Mouse (Mus musculus) liver, postnatal 0 days (tissue): ENCODE measurements around the gene Taco1. TPM values are rescaled to one million over a fixed set of nuclear protein-coding genes. Genes with fewer than 3 reads are reported as not detected.

Experiments used
- ATAC-seq: fragments of 200-750 bp; cut with Nextera tagmentation; 2 replicates; pipeline ENCODE4 v1.8.0; 2017; ENCODE audit warnings: mild to moderate bottlenecking, moderate library complexity
- DNase-seq: peaks from one replicate; pipeline ENCODE4 v3.0.0-alpha.2; 2016
- H3K27ac ChIP-seq: fragments of 300-500 bp; sonication (generic); 2 replicates; pipeline ENCODE4 v1.5.1; 2014; ENCODE audit warnings: antibody characterized with exemption, moderate library complexity, mild to moderate bottlenecking, low read depth
- H3K27me3 ChIP-seq: fragments of 300-500 bp; sonication (generic); 2 replicates; pipeline ENCODE4 v1.6.1; 2014; ENCODE audit warnings: low read length, control low read depth, mixed read lengths; ENCODE audit not compliant: insufficient read depth
- H3K36me3 ChIP-seq: fragments of 300-500 bp; sonication (generic); replicated peaks from 2 replicates; pipeline ENCODE4 v1.6.1; 2014; ENCODE audit warnings: mild to moderate bottlenecking, control low read depth, low read length, moderate library complexity, mixed read lengths; ENCODE audit not compliant: insufficient read depth
- H3K4me1 ChIP-seq: fragments of 300-500 bp; sonication (generic); 2 replicates; pipeline ENCODE4 v1.6.1; 2014; ENCODE audit warnings: antibody characterized with exemption, mild to moderate bottlenecking, control low read depth; ENCODE audit not compliant: insufficient read depth
- H3K4me2 ChIP-seq: fragments of 300-500 bp; sonication (generic); 2 replicates; pipeline ENCODE4 v1.6.1; 2014; ENCODE audit warnings: low read depth, mild to moderate bottlenecking, low read length, moderate library complexity, mixed read lengths
- H3K4me3 ChIP-seq: fragments of 300-500 bp; sonication (generic); 2 replicates; pipeline ENCODE4 v1.5.1; 2014; ENCODE audit warnings: low read depth, low read length
- H3K9ac ChIP-seq: fragments of 300-500 bp; sonication (generic); replicated peaks from 2 replicates; pipeline ENCODE4 v1.6.1; 2014; ENCODE audit warnings: mild to moderate bottlenecking, moderate library complexity
- H3K9me3 ChIP-seq: fragments of 300-500 bp; sonication (generic); 2 replicates; pipeline ENCODE4 v1.6.1; 2016; ENCODE audit warnings: mild to moderate bottlenecking, control low read depth, low read length, mixed read lengths
- CTCF ChIP-seq: sonication (generic); IDR thresholded peaks from 2 replicates; pipeline ENCODE4 v1.5.1; 2016; ENCODE audit warnings: antibody characterized with exemption, low read depth
- EP300 ChIP-seq: IDR thresholded peaks from 2 replicates; pipeline ENCODE4 v1.6.1; 2016; ENCODE audit warnings: antibody characterized with exemption, low read depth, mild to moderate bottlenecking
- WGBS: fragments of 180-500 bp; shearing (Covaris S2); extraction: QIAGEN DNeasy Blood & Tissue Kit; methylation state at CpG from one replicate; pipeline ENCODE4 v1.1.7; 2014; ENCODE audit not compliant: insufficient replicate concordance; 5-methylcytosine and 5-hydroxymethylcytosine counted together
- polyA plus RNA-seq: library from polyadenylated mRNA; unstranded; fragments of >200 nt; fragmentation: Nextera tagmentation; extraction: Ambion mirVana; gene quantifications from 2 replicates; pipeline ENCODE4 v1.2.1, GENCODE M21; 2015

Taco1 gene
- polyA plus RNA-seq, 1 experiment from 2014 or later: 5.6 TPM

- H3K27me3 ChIP-seq: no peaks in the 10 kb centered on the region
- H3K36me3 ChIP-seq: peaks cover 8% of the 10 kb centered on the region; the same call in 1 of the 2 replicates
- peak overlapping the region; percentile 37; the same call in 1 of the 2 replicates for H3K27ac ChIP-seq
- no peak for TF ChIP-seq EP300
- TF ChIP-seq CTCF: no peak
- 41% methylated on average over 8 of the region's 8 CpGs for WGBS
- H3K9ac ChIP-seq: no peak overlapping the region
- H3K4me1 ChIP-seq: no peaks in the 10 kb centered on the region
- no peak overlapping the region for H3K4me2 ChIP-seq
- no peak overlapping the region for H3K4me3 ChIP-seq
- peak; percentile 33; the same call in 1 of the 2 replicates for ATAC-seq
- H3K9me3 ChIP-seq: no peaks in the 10 kb centered on the region
- DNase-seq: peak; percentile 26
These were observed 40.3 kb downstream of the Taco1 start for GRCm38 (mm10) chr11:106106047-106106587.

DNA sequence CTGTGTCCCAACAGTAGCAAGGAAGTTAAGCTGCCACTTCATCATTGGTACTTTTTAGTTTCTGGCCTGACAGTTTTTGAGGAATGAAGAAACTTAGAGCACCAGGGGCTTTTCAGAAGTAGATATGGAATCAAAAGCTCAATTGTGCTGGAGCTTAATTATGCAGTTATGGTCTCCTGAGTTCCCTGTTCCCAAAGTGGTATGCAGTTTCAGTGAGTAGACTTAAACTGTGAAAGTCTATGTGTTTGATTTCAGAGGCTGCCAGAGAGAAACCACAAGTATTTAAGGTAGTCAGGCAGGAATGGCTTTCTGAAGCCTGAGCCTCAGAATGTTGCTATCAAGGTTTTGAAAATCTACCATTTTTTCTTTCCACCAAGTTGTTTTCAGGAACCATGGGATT, 45.8 kb downstream of the Taco1 start:
- no peak overlapping the region for H3K27ac ChIP-seq
- H3K27me3 ChIP-seq: no peaks in the 10 kb centered on the region

GRCm38 (mm10) chr11:106122221-106122620, 56.4 kb downstream of the Taco1 start:
- Histone ChIP-seq H3K4me2 (peak overlapping the region; percentile 35; the same call in 1 of the 2 replicates), H3K36me3 (peaks cover 14% of the 10 kb centered on the region), H3K27me3 (no peaks in the 10 kb centered on the region), H3K27ac (peak overlapping the region; percentile 86), H3K9ac (no peak overlapping the region), H3K4me3 (no peak overlapping the region), H3K4me1 (peaks cover 7% of the 10 kb centered on the region), H3K9me3 (no peaks in the 10 kb centered on the region)
- 73% methylated on average over 5 of the region's 5 CpGs for WGBS
- no peak for DNase-seq
- no peak for TF ChIP-seq CTCF
- TF ChIP-seq EP300: no peak
- ATAC-seq: no peak

More for the DNA sequence above, 45.8 kb downstream of the Taco1 start:
- no peak overlapping the region for H3K9ac ChIP-seq
- ATAC-seq: no peak
- no peak for DNase-seq
- no peak overlapping the region for H3K4me2 ChIP-seq
- H3K9me3 ChIP-seq: no peaks in the 10 kb centered on the region
- peaks cover 24% of the 10 kb centered on the region for H3K36me3 ChIP-seq
- H3K4me1 ChIP-seq: no peaks in the 10 kb centered on the region
- TF ChIP-seq EP300 (no peak), CTCF (no peak)
- no peak overlapping the region for H3K4me3 ChIP-seq

- TF ChIP-seq EP300 (peak; percentile 46; the same call in 1 of the 2 replicates), CTCF (no peak)
These were observed 56.9 kb downstream of the Taco1 start for GRCm38 (mm10) chr11:106122736-106123135.

More at GRCm38 (mm10) chr11:106122736-106123135, 56.9 kb downstream of the Taco1 start:
- ATAC-seq (peak; percentile 62), DNase-seq (peak; percentile 36)
- Histone ChIP-seq H3K4me2 (peak overlapping the region; percentile 35; the same call in 1 of the 2 replicates), H3K27ac (peak overlapping the region; percentile 86), H3K9me3 (no peaks in the 10 kb centered on the region), H3K4me3 (no peak overlapping the region), H3K27me3 (no peaks in the 10 kb centered on the region), H3K4me1 (peaks cover 7% of the 10 kb centered on the region), H3K36me3 (peaks cover 10% of the 10 kb centered on the region), H3K9ac (no peak overlapping the region)
- WGBS: 33% methylated on average over 3 of the region's 3 CpGs

Other genes with a start within 250 kb of the Taco1 start
- 0.89 and 0.96 TPM in 2 replicates for gene Cyb561, start 112.7 kb upstream of the Taco1 start, polyA plus RNA-seq
- 0.07 and 0.09 TPM in 2 replicates for gene Ace, start 98.1 kb upstream of the Taco1 start, polyA plus RNA-seq
- gene Ace3, start 71.4 kb upstream of the Taco1 start, polyA plus RNA-seq: not detected in 2 replicates
- gene Kcnh6, start 57.9 kb upstream of the Taco1 start, polyA plus RNA-seq: 0.02 TPM in 1 of 2 replicates, not detected in the other
- gene Dcaf7, start 29.2 kb upstream of the Taco1 start, polyA plus RNA-seq: 18.6 and 20.6 TPM in 2 replicates
- gene Map3k3, start 18.6 kb downstream of the Taco1 start, polyA plus RNA-seq: 4.6 and 4.7 TPM in 2 replicates
- gene Gm10840, start 94.8 kb downstream of the Taco1 start, polyA plus RNA-seq: not detected in 2 replicates
- gene Limd2, start 94.8 kb downstream of the Taco1 start, polyA plus RNA-seq: 77.5 and 77.7 TPM in 2 replicates
- gene Strada, start 136.1 kb downstream of the Taco1 start, polyA plus RNA-seq: 4.6 and 4.9 TPM in 2 replicates
- gene Ccdc47, start 150.3 kb downstream of the Taco1 start, polyA plus RNA-seq: 33.4 and 34.6 TPM in 2 replicates
- gene Ddx42, start 150.9 kb downstream of the Taco1 start, polyA plus RNA-seq: 15.9 and 17.8 TPM in 2 replicates
- gene Ftsj3, start 190.0 kb downstream of the Taco1 start, polyA plus RNA-seq: 21.9 and 22.5 TPM in 2 replicates
- 87.0 and 88.8 TPM in 2 replicates for gene Psmc5, start 190.1 kb downstream of the Taco1 start, polyA plus RNA-seq
- 16.4 and 19.5 TPM in 2 replicates for gene Smarcd2, start 206.9 kb downstream of the Taco1 start, polyA plus RNA-seq
- gene Tcam1, start 210.6 kb downstream of the Taco1 start, polyA plus RNA-seq: 0.07 and 0.09 TPM in 2 replicates
- 0.13 and 0.21 TPM in 2 replicates for gene Gh, start 235.8 kb downstream of the Taco1 start, polyA plus RNA-seq
- 34.8 and 36.0 TPM in 2 replicates for gene Cd79b, start 248.7 kb downstream of the Taco1 start, polyA plus RNA-seq